Mouse (Mus musculus) adrenal gland, postnatal 10 days (tissue): ENCODE data around the gene Lgsn. TPM values are rescaled to one million over a fixed set of nuclear protein-coding genes. Genes with fewer than 3 reads are reported as not detected.

Experiments used
- DNase-seq: peaks from one replicate; pipeline ENCODE4 v3.0.0; 2021; ENCODE audit warnings: mixed read lengths
- total RNA-seq, 2 experiments: library from RNA; stranded (reverse); gene quantifications; 2 replicates each; pipeline ENCODE4 v1.2.3; 2021

Gene Lgsn
- total RNA-seq, 2 experiments from 2014 or later: not detected

- DNase-seq: no peak
Measured at GRCm38 (mm10) chr1:31214831-31215230, 38.6 kb downstream of the Lgsn start.

- DNase-seq: no peak
Measured at GRCm38 (mm10) chr1:31220599-31221250, 44.5 kb downstream of the Lgsn start.

GRCm38 (mm10) chr1:31222564-31222963, 46.4 kb downstream of the Lgsn start, which contains the start of the genes 4931428L18Rik and Pih1d3:
4931428L18Rik (minus strand) TSS chr1:31222684.
Pih1d3 (plus strand) TSS chr1:31222838.
- no peak for DNase-seq

- DNase-seq: no peak
Measured at GRCm38 (mm10) chr1:31233319-31234036, 57.3 kb downstream of the Lgsn start.

Other genes with a start within 250 kb of the Lgsn start
- not detected for gene AC153137.1, start 198.4 kb upstream of the Lgsn start, total RNA-seq
- under 1 TPM in 1 of 2 experiments, not detected in 1; 0.54 TPM for gene 4931428L18Rik, start 46.3 kb downstream of the Lgsn start, total RNA-seq
- not detected for gene Pih1d3, start 46.4 kb downstream of the Lgsn start, total RNA-seq